Mouse (Mus musculus): ENCODE results near the gene Morf4l1.
"Not testable (repeated sequence)": the region's sequence is repeated elsewhere in the genome, so short reads cannot be mapped to it uniquely, and the experiment has no call there.

The Morf4l1 gene

GRCm38 (mm10) chr9:90113651-90114566 is 665 bp downstream of the Morf4l1 start:
- peak; percentile 87 to 92 for DNase-seq (ENCODE audit: low spot score in 2 of 2)

- peak in 1 of 2 experiments; percentile 25 for DNase-seq (ENCODE audit: low spot score in 2 of 2)
Observed at GRCm38 (mm10) chr9:90113151-90113550, 1.4 kb downstream of the Morf4l1 start.

DNA sequence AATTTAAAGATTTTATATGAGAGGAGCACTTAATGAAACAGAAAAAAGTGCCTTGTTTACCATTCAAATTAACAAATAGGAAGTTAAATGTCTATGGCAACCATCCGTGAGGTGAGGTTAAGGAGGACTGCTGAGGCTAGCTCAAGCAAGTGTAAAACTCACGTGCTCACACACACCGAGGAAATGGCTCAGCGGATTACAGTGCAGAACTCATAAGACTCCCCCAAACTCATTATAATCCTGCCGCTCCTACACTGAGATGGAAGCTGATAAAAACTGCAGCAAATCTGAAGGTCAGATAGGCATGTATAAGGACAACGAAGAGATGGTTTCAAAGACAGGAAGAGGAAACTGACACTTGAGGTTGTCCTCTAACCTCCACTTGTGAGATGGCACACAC is 5.2 kb downstream of the Morf4l1 start:
- no peak for DNase-seq (ENCODE audit: low spot score in 2 of 2)

- no peak for DNase-seq (ENCODE audit: low spot score in 2 of 2)
Observed at GRCm38 (mm10) chr9:90108272-90108671, 6.3 kb downstream of the Morf4l1 start.

- no peak for DNase-seq (ENCODE audit: low spot score in 2 of 2)
Observed at GRCm38 (mm10) chr9:90106915-90107314, 7.7 kb downstream of the Morf4l1 start.

DNA sequence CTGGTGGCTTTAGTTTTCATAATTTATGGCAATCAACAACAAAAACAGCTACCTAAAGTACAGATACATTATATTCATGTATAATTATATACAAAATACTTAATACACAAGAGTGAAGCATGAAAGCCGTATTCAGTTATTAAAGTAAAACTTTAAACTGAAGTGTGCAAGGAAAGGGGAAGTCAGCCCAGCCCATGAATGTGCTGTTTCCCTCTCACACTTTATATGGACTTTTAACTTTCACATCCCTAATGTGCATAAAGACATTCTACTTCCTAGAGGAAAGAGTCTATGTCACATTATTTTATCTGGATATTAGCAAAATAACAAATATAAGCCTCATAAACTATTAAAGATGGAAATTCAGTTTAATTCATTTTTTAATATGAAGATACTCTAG is 9.1 kb downstream of the Morf4l1 start:
- DNase-seq (ENCODE audit: low spot score in 2 of 2): no peak

DNA sequence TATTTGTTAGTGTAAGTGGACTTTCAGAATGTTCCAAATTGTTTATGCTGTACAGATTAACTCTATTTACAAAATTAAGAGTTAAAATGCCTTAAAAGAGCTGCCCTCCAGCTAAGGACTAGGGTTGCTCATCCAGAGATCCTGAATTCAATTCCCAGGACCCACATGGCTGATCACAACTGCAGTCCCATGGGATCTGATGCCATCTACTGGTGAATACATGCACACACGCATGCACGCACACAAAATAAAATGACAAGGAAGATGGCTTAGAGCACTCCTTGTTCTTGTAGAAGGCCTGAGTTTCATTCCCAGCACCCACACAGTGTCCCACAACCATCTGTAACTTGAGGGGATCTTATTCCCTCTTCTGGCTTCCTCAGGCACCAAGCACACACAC is 13.8 kb downstream of the Morf4l1 start:
- DNase-seq (ENCODE audit: low spot score in 2 of 2): no peak

GRCm38 (mm10) chr9:90098934-90099333 is 15.6 kb downstream of the Morf4l1 start:
- DNase-seq (ENCODE audit: low spot score in 2 of 2): no peak

DNA sequence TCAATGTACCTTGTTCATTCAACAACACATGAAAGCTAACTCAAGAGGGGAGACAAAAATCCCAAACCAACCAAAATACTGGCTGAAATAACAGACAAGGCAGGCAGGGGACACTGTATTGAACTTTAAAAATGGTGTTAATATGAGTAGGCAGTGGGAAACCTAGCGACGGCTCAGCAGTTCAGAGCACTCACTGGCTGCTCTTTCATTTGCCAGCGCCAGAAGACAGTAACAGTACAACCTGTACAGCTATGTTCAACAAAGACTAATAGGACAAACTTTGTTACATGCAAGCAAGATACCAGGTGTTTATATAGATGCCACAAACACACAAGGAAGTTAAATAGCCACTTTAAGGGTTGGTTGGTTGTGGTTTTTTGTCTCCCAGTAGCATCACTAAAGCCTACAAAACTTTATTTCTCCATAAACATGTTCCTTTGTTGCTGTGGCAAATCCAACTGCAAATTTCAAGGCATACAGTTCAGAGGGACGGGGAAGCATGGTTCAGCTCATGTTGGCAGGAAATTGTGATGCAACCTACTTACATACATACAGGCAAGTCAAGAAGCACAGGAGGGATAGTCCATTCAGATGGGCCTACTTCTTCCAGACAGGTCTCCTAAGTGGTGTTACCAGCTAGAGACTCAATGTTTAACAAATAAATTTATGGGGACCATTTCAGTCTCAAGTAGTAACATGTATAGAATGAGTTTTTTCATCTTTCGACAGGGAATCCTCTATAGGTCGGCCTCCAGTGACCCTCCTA is 25.1 kb downstream of the Morf4l1 start:
- no peak for DNase-seq (ENCODE audit: low spot score in 2 of 2)

DNA sequence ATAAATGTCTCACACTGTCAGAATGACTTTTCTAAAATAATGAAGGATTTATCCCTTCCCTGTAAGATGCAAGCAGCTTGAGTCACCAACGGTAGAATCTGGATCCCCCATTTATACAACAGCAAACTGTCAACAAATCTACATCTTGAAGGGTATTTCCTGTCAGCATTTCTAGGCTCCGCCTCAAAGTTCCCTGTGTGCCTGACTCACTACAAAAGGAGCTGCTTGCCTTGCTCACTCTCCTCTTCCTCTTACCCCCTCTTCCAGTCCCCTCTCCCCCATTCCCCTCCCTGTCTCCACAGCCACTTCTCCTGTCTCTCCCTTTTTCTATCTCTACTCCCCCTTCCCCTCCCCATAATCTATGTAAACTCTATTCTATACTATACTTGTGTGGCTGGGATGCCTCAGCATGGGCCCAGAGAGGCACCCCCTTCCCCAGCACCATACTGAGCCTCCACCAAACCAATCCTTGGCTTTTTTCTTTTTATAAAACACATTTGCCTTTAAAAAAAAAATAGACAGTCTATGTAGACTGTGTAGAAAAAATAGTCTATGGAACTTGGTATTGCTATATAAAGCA is 26.6 kb downstream of the Morf4l1 start:
- no peak for DNase-seq (ENCODE audit: low spot score in 2 of 2)

DNA sequence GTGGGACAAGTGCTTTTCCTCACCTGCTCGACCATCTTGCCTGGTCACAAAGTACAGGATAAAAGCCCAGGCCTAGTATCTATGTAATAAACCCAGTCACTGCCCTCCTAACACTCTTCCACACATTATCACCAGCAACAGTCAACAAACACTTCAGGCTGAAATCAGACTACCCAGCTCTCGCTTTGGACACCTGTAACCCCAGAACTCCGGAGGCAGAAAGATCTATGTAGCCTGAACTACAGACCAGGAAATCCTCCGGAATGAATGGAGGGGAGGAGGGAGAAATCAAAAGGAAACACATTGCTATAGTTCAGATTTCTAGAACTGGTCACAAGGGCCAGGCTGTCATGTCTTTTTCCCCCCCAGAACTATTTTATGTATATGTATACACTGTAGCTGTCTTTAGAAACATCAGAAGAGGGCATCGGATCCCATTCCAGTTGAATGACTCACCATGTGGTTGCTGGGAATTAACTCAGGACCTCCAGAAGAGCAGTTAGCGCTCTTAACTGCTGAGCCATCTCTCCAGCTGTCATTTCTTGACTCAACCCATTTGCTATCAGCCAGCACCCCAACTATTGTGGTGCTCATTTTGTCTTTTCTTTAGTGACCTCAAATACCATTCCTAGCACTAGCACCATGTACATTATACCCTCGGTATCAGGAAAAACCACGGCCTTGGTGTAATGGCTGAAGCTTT is 29.7 kb downstream of the Morf4l1 start:
- DNase-seq (ENCODE audit: low spot score in 2 of 2): no peak

DNA sequence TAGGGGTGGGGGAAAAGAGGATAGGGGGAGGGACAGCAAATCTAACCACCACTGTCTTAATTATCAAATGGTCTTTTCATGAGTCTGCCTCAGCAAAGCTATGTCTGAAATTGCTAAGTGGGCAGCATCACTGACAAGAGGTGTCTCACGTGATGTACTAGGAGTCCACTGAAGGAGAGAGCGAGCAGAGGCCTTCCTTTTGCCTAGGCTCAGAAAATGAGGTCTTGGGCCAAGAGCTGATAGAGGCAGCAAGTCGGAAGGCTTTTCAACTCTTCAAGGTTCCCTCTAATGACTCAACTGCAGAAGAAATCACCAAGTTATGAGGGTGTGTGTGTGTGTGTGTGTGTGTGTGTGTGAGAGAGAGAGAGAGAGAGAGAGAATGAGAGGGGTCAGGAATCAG is 30.4 kb downstream of the Morf4l1 start:
- DNase-seq (ENCODE audit: low spot score in 2 of 2): no peak

- DNase-seq (ENCODE audit: low spot score in 2 of 2): no peak
Observed at GRCm38 (mm10) chr9:90082992-90083391, 31.6 kb downstream of the Morf4l1 start.

- not testable (repeated sequence) for DNase-seq (ENCODE audit: low spot score in 2 of 2)
Observed at GRCm38 (mm10) chr9:90081961-90082360, 32.6 kb downstream of the Morf4l1 start.

- peak; percentile 62 to 72 for DNase-seq (ENCODE audit: low spot score in 2 of 2)
Observed at GRCm38 (mm10) chr9:90076849-90077461, 37.6 kb downstream of the Morf4l1 start.

DNA sequence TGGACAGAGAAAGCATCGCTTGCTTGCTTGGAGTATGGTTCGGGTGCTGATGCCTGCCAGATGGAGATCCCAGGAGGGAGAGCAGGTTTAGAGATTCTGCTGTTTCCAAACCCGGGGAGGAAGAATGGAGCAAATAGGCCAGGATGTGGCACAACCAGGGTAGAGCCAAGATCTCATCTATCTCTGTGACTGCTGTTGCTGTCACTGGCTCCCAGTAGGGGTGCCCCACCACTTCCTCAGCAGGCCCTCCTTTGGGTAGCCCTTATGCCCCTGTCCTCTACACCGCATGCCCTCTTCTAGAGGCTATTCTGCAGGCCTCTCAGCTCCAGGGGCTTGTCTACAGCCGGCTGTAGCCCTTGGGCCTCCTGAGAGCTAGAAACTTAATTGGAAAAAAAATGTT is 38.4 kb downstream of the Morf4l1 start:
- DNase-seq (ENCODE audit: low spot score in 2 of 2): no peak

- no peak for DNase-seq (ENCODE audit: low spot score in 2 of 2)
Observed at GRCm38 (mm10) chr9:90075336-90075735, 39.2 kb downstream of the Morf4l1 start.

DNA sequence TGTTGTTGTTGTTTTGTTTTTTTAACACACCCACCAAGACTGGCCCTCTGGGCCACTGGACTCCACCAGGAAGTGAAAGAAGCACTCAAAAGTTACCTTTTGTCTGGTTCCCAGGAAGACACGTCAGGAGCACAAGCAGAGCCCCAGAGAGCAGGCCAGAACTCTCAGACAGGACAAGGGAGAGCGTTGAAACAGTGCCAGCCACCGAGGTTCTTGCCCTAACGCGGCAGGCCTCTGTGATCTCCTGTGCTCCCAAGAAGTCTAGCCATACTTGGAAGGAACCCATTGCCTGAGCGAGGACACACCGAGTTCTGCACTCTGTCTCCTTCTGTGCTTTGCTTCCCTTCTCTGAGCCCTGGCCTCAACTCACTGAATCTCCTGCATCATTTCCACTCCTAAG is 44.4 kb downstream of the Morf4l1 start:
- peak in 1 of 2 experiments; percentile 37 for DNase-seq (ENCODE audit: low spot score in 2 of 2)

GRCm38 (mm10) chr9:90069485-90069884 is 45.1 kb downstream of the Morf4l1 start:
- peak; percentile 62 to 64 for DNase-seq (ENCODE audit: low spot score in 2 of 2)

GRCm38 (mm10) chr9:90068786-90069185 is 45.8 kb downstream of the Morf4l1 start:
- DNase-seq (ENCODE audit: low spot score in 2 of 2): peak; percentile 31 to 65

- DNase-seq (ENCODE audit: low spot score in 2 of 2): no peak
Observed at GRCm38 (mm10) chr9:90067341-90067740, 47.2 kb downstream of the Morf4l1 start.
